Mouse (Mus musculus): ENCODE data around the gene Crlf1. TPM values are rescaled to one million over a fixed set of nuclear protein-coding genes. Genes with fewer than 3 reads are reported as not detected.

Crlf1 gene
- polyA plus RNA-seq, 1 experiment from 2014 or later = 2.4 TPM

DNA sequence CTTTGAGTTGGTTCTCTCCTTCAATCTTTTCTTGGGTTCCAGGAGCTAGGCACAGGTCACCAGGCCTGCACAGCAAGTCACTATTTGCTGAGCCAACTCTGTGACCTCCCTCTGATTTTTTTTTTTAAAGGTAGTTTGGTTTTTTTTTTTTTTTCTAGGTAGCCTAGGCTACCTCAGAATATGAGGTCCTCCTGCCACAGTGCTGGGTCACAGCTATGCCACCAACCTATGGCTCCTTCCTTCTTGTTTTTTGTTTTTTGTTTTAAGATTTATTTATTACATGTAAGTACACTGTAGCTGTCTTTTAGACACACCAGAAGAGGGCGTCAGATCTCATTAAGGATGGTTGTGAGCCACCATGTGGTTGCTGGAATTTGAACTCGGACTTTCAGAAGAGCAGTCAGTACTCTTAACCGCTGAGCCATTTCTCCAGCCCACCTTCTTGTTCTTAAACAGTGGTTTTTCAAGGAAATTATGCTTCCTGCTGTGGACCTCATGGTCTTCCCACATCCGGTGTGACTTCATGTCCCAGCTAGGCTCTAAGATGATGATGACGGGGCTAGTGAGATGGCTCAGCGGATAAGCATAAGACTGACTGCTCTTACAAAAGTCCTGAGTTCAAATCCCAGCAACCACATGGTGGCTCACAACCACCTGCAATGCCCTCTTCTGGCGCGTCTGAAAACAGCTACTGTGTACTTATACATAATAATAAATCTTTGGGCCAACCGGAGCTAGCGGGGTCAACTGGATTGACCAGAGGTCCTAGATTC is 56.6 kb downstream of the Crlf1 start:
- H3K9ac ChIP-seq = no peak overlapping the region
- H3K27me3 ChIP-seq (replicated peaks) = no peaks in the 10 kb centered on the region
- no peak overlapping the region for H3K27ac ChIP-seq
- H3K36me3 ChIP-seq (replicated peaks) = no peaks in the 10 kb centered on the region
- H3K4me1 ChIP-seq = peaks cover 14% of the 10 kb centered on the region
- ATAC-seq (replicated peaks) = no peak
- no peak overlapping the region for H3K4me2 ChIP-seq
- WGBS = 92% methylated on average over 10 of the region's 10 CpGs
- no peaks in the 10 kb centered on the region for H3K9me3 ChIP-seq
- H3K4me3 ChIP-seq = no peak overlapping the region

DNA sequence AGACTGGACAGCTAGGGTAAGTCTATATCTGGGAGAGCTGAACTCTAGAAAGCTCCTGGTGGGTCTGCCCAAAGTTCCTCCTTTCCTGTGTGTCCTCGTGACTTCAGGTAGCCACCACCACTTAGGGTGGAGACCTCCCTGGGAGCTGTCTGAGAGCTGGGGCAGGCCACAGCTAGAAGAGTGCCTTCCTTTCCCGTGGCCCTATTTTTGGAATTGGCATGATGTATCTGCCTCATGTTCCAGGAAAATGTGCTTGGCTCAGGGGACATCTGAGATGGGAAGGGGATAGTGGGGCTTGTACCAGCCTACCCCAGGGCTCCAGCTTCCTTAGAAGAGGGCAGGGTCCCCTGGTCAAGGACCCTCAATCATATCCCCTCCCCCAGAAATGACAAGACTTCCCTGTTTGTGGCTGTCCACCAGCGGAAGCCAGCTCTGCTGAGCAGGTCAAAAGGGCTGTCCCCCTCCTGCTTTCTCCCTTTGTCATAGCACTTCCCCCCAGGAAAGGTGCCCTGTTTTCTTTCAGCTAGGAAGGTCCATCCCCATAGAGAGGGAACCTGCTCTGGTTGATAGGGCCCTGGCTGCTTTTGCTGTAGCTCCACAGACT is 58.7 kb downstream of the Crlf1 start:
- ATAC-seq (replicated peaks) = no peak
- H3K9ac ChIP-seq = no peak overlapping the region
- no peaks in the 10 kb centered on the region for H3K27me3 ChIP-seq (replicated peaks)
- no peak overlapping the region for H3K4me2 ChIP-seq
- no peaks in the 10 kb centered on the region for H3K36me3 ChIP-seq (replicated peaks)
- H3K27ac ChIP-seq = no peak overlapping the region
- no peaks in the 10 kb centered on the region for H3K9me3 ChIP-seq
- H3K4me1 ChIP-seq = peaks cover 14% of the 10 kb centered on the region
- H3K4me3 ChIP-seq = no peak overlapping the region
- WGBS = 81% methylated on average over 3 of the region's 3 CpGs

DNA sequence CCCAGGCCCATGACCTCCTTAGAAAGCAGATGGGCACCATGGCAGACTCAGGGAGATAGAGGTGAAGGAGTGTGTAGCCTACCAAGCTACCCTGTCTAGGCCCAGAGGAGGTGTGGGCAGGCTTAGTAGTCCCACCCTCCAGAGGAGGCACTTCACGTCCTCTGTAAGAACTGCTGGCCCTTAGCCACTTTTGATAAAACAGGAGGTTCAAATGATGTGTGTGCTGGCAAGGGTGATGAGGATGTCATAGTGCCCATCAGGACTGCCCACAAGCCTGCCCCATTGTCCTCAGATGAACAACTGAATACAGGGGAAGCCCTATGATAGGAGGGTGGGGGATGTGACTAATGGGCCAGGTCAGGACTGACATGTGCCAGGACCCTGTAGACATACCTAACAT is 59.9 kb downstream of the Crlf1 start:
- Histone ChIP-seq H3K4me2 (no peak overlapping the region), H3K27me3 (replicated peaks) (no peaks in the 10 kb centered on the region), H3K27ac (no peak overlapping the region), H3K9ac (no peak overlapping the region), H3K4me3 (no peak overlapping the region), H3K4me1 (peaks cover 14% of the 10 kb centered on the region), H3K9me3 (no peaks in the 10 kb centered on the region), H3K36me3 (replicated peaks) (no peaks in the 10 kb centered on the region)
- 57% methylated on average over 1 of the region's 1 CpGs for WGBS
- ATAC-seq (replicated peaks) = no peak

Other genes with a start within 250 kb of the Crlf1 start
- 37.9 and 41.2 TPM in 2 replicates for gene Homer3, start 210.3 kb upstream of the Crlf1 start, polyA plus RNA-seq (2015; fragmentation: Nextera tagmentation; extraction: Ambion mirVana)
- 44.5 and 48.0 TPM in 2 replicates for gene Ddx49, start 190.7 kb upstream of the Crlf1 start, polyA plus RNA-seq (2015; fragmentation: Nextera tagmentation; extraction: Ambion mirVana)
- gene Cope, start 190.6 kb upstream of the Crlf1 start, polyA plus RNA-seq (2015; fragmentation: Nextera tagmentation; extraction: Ambion mirVana) = 299 and 322 TPM in 2 replicates
- 38.2 and 40.1 TPM in 2 replicates for gene Cers1, start 177.4 kb upstream of the Crlf1 start, polyA plus RNA-seq (2015; fragmentation: Nextera tagmentation; extraction: Ambion mirVana)
- gene Gdf1, start 163.3 kb upstream of the Crlf1 start, polyA plus RNA-seq (2015; fragmentation: Nextera tagmentation; extraction: Ambion mirVana) = 5.3 and 7.4 TPM in 2 replicates
- 15.1 and 16.0 TPM in 2 replicates for gene Upf1, start 139.9 kb upstream of the Crlf1 start, polyA plus RNA-seq (2015; fragmentation: Nextera tagmentation; extraction: Ambion mirVana)
- 0.50 and 0.57 TPM in 2 replicates for gene Comp, start 119.6 kb upstream of the Crlf1 start, polyA plus RNA-seq (2015; fragmentation: Nextera tagmentation; extraction: Ambion mirVana)
- gene Crtc1, start 53.6 kb upstream of the Crlf1 start, polyA plus RNA-seq (2015; fragmentation: Nextera tagmentation; extraction: Ambion mirVana) = 57.2 and 58.7 TPM in 2 replicates
- 31.0 and 31.4 TPM in 2 replicates for gene Klhl26, start 16.2 kb upstream of the Crlf1 start, polyA plus RNA-seq (2015; fragmentation: Nextera tagmentation; extraction: Ambion mirVana)
- gene Tmem59l, start 5.8 kb upstream of the Crlf1 start, polyA plus RNA-seq (2015; fragmentation: Nextera tagmentation; extraction: Ambion mirVana) = 123 and 141 TPM in 2 replicates
- gene Rex1bd, start 13.6 kb downstream of the Crlf1 start, polyA plus RNA-seq (2015; fragmentation: Nextera tagmentation; extraction: Ambion mirVana) = 164 and 169 TPM in 2 replicates
- 587 and 620 TPM in 2 replicates for gene Uba52, start 17.6 kb downstream of the Crlf1 start, polyA plus RNA-seq (2015; fragmentation: Nextera tagmentation; extraction: Ambion mirVana)
- gene Fkbp8, start 34.6 kb downstream of the Crlf1 start, polyA plus RNA-seq (2015; fragmentation: Nextera tagmentation; extraction: Ambion mirVana) = 450 and 462 TPM in 2 replicates
- 46.4 and 51.7 TPM in 2 replicates for gene Kxd1, start 34.8 kb downstream of the Crlf1 start, polyA plus RNA-seq (2015; fragmentation: Nextera tagmentation; extraction: Ambion mirVana)
- gene Ell, start 46.3 kb downstream of the Crlf1 start, polyA plus RNA-seq (2015; fragmentation: Nextera tagmentation; extraction: Ambion mirVana) = 18.6 and 19.9 TPM in 2 replicates
- 175 and 176 TPM in 2 replicates for gene Isyna1, start 101.2 kb downstream of the Crlf1 start, polyA plus RNA-seq (2015; fragmentation: Nextera tagmentation; extraction: Ambion mirVana)
- gene Ssbp4, start 115.7 kb downstream of the Crlf1 start, polyA plus RNA-seq (2015; fragmentation: Nextera tagmentation; extraction: Ambion mirVana) = 175 and 189 TPM in 2 replicates
- 1.2 and 1.6 TPM in 2 replicates for gene Lrrc25, start 123.0 kb downstream of the Crlf1 start, polyA plus RNA-seq (2015; fragmentation: Nextera tagmentation; extraction: Ambion mirVana)
- gene Gdf15, start 139.3 kb downstream of the Crlf1 start, polyA plus RNA-seq (2015; fragmentation: Nextera tagmentation; extraction: Ambion mirVana) = 0.13 and 0.19 TPM in 2 replicates
- 70.1 and 74.5 TPM in 2 replicates for gene Pgpep1, start 167.2 kb downstream of the Crlf1 start, polyA plus RNA-seq (2015; fragmentation: Nextera tagmentation; extraction: Ambion mirVana)
- 175 and 193 TPM in 2 replicates for gene Lsm4, start 180.1 kb downstream of the Crlf1 start, polyA plus RNA-seq (2015; fragmentation: Nextera tagmentation; extraction: Ambion mirVana)
- 83.0 and 94.4 TPM in 2 replicates for gene Jund, start 205.8 kb downstream of the Crlf1 start, polyA plus RNA-seq (2015; fragmentation: Nextera tagmentation; extraction: Ambion mirVana)
- 0.05 and 0.14 TPM in 2 replicates for gene Iqcn, start 210.3 kb downstream of the Crlf1 start, polyA plus RNA-seq (2015; fragmentation: Nextera tagmentation; extraction: Ambion mirVana)
- gene Gm3336, start 225.4 kb downstream of the Crlf1 start, polyA plus RNA-seq (2015; fragmentation: Nextera tagmentation; extraction: Ambion mirVana) = not detected in 2 replicates
- gene Pde4c, start 230.6 kb downstream of the Crlf1 start, polyA plus RNA-seq (2015; fragmentation: Nextera tagmentation; extraction: Ambion mirVana) = 0.15 and 0.46 TPM in 2 replicates